Mouse (Mus musculus) liver, postnatal 0 days (tissue): ENCODE data around the gene Cables2. TPM values are rescaled to one million over a fixed set of nuclear protein-coding genes. Genes with fewer than 3 reads are reported as not detected.

ENCODE experiments used
- ATAC-seq: fragments of 200-750 bp; cut with Nextera tagmentation; 2 replicates; pipeline ENCODE4 v1.8.0; 2017; ENCODE audit warnings: mild to moderate bottlenecking, moderate library complexity
- DNase-seq: peaks from one replicate; pipeline ENCODE4 v3.0.0-alpha.2; 2016
- H3K27ac ChIP-seq: fragments of 300-500 bp; sonication (generic); 2 replicates; pipeline ENCODE4 v1.5.1; 2014; ENCODE audit warnings: antibody characterized with exemption, moderate library complexity, mild to moderate bottlenecking, low read depth
- H3K27me3 ChIP-seq: fragments of 300-500 bp; sonication (generic); 2 replicates; pipeline ENCODE4 v1.6.1; 2014; ENCODE audit warnings: low read length, control low read depth, mixed read lengths; ENCODE audit not compliant: insufficient read depth
- H3K36me3 ChIP-seq: fragments of 300-500 bp; sonication (generic); replicated peaks from 2 replicates; pipeline ENCODE4 v1.6.1; 2014; ENCODE audit warnings: mild to moderate bottlenecking, control low read depth, low read length, moderate library complexity, mixed read lengths; ENCODE audit not compliant: insufficient read depth
- H3K4me1 ChIP-seq: fragments of 300-500 bp; sonication (generic); 2 replicates; pipeline ENCODE4 v1.6.1; 2014; ENCODE audit warnings: antibody characterized with exemption, mild to moderate bottlenecking, control low read depth; ENCODE audit not compliant: insufficient read depth
- H3K4me2 ChIP-seq: fragments of 300-500 bp; sonication (generic); 2 replicates; pipeline ENCODE4 v1.6.1; 2014; ENCODE audit warnings: low read depth, mild to moderate bottlenecking, low read length, moderate library complexity, mixed read lengths
- H3K4me3 ChIP-seq: fragments of 300-500 bp; sonication (generic); 2 replicates; pipeline ENCODE4 v1.5.1; 2014; ENCODE audit warnings: low read depth, low read length
- H3K9ac ChIP-seq: fragments of 300-500 bp; sonication (generic); replicated peaks from 2 replicates; pipeline ENCODE4 v1.6.1; 2014; ENCODE audit warnings: mild to moderate bottlenecking, moderate library complexity
- H3K9me3 ChIP-seq: fragments of 300-500 bp; sonication (generic); 2 replicates; pipeline ENCODE4 v1.6.1; 2016; ENCODE audit warnings: mild to moderate bottlenecking, control low read depth, low read length, mixed read lengths
- CTCF ChIP-seq: sonication (generic); IDR thresholded peaks from 2 replicates; pipeline ENCODE4 v1.5.1; 2016; ENCODE audit warnings: antibody characterized with exemption, low read depth
- EP300 ChIP-seq: IDR thresholded peaks from 2 replicates; pipeline ENCODE4 v1.6.1; 2016; ENCODE audit warnings: antibody characterized with exemption, low read depth, mild to moderate bottlenecking
- WGBS: fragments of 180-500 bp; shearing (Covaris S2); extraction: QIAGEN DNeasy Blood & Tissue Kit; methylation state at CpG from one replicate; pipeline ENCODE4 v1.1.7; 2014; ENCODE audit not compliant: insufficient replicate concordance; 5-methylcytosine and 5-hydroxymethylcytosine counted together
- polyA plus RNA-seq: library from polyadenylated mRNA; unstranded; fragments of >200 nt; fragmentation: Nextera tagmentation; extraction: Ambion mirVana; gene quantifications from 2 replicates; pipeline ENCODE4 v1.2.1, GENCODE M21; 2015

Cables2 gene
- 4.7 and 5.2 TPM in 2 replicates for polyA plus RNA-seq

GRCm38 (mm10) chr2:180273394-180274244, at the start of gene Cables2:
TSS of gene Cables2 (minus strand) at chr2:180273496.
- peaks cover 8% of the 10 kb centered on the region; the same call in 1 of the 2 replicates for H3K36me3 ChIP-seq
- H3K9ac ChIP-seq = peak within 1 kb of the TSS; percentile 94
- peak; percentile 96 for ATAC-seq
- H3K4me1 ChIP-seq = peaks cover 40% of the 10 kb centered on the region
- peak within 1 kb of the TSS; percentile 81 for H3K4me3 ChIP-seq
- TF ChIP-seq EP300 = no peak
- no peak for TF ChIP-seq CTCF
- no peaks in the 10 kb centered on the region for H3K9me3 ChIP-seq
- peak within 1 kb of the TSS; percentile 99 for H3K4me2 ChIP-seq
- H3K27me3 ChIP-seq = no peaks in the 10 kb centered on the region
- DNase-seq = peak; percentile 97
- peak within 1 kb of the TSS; percentile 89 for H3K27ac ChIP-seq
- WGBS = 5% methylated on average over 68 of the region's 68 CpGs

- no peak overlapping the region for H3K9ac ChIP-seq
- H3K27ac ChIP-seq = no peak overlapping the region
- no peaks in the 10 kb centered on the region for H3K4me1 ChIP-seq
- H3K9me3 ChIP-seq = no peaks in the 10 kb centered on the region
- H3K27me3 ChIP-seq = no peaks in the 10 kb centered on the region
- H3K4me3 ChIP-seq = no peak overlapping the region
- no peaks in the 10 kb centered on the region for H3K36me3 ChIP-seq
- no peak for ATAC-seq
- TF ChIP-seq EP300 (no peak), CTCF (no peak)
- no peak overlapping the region for H3K4me2 ChIP-seq
- 48% methylated on average over 14 of the region's 14 CpGs for WGBS
- no peak for DNase-seq
Measured at GRCm38 (mm10) chr2:180322674-180323355, 49.5 kb upstream of the Cables2 start.

- H3K27me3 ChIP-seq = no peaks in the 10 kb centered on the region
Measured at GRCm38 (mm10) chr2:180320216-180320615, 46.9 kb upstream of the Cables2 start.

GRCm38 (mm10) chr2:180317591-180317990, 44.3 kb upstream of the Cables2 start:
- Histone ChIP-seq H3K27ac (no peak overlapping the region), H3K4me1 (no peaks in the 10 kb centered on the region), H3K36me3 (no peaks in the 10 kb centered on the region), H3K4me2 (no peak overlapping the region), H3K27me3 (no peaks in the 10 kb centered on the region), H3K9me3 (no peaks in the 10 kb centered on the region), H3K4me3 (no peak overlapping the region), H3K9ac (no peak overlapping the region)
- no peak for DNase-seq
- whole genome bisulfite sequencing = 69% methylated on average over 7 of the region's 7 CpGs
- no peak for ATAC-seq
- TF ChIP-seq CTCF (no peak), EP300 (no peak)

More at GRCm38 (mm10) chr2:180320216-180320615, 46.9 kb upstream of the Cables2 start:
- TF ChIP-seq EP300 = no peak
- no peak for TF ChIP-seq CTCF
- Histone ChIP-seq H3K4me3 (no peak overlapping the region), H3K27ac (no peak overlapping the region), H3K9me3 (no peaks in the 10 kb centered on the region), H3K9ac (no peak overlapping the region), H3K4me2 (no peak overlapping the region), H3K36me3 (no peaks in the 10 kb centered on the region), H3K4me1 (no peaks in the 10 kb centered on the region)
- DNase-seq (no peak), ATAC-seq (no peak)
- 72% methylated on average over 4 of the region's 4 CpGs for WGBS

GRCm38 (mm10) chr2:180314292-180314691, 41.0 kb upstream of the Cables2 start:
- no peak overlapping the region for H3K4me3 ChIP-seq

GRCm38 (mm10) chr2:180311147-180311546, 37.9 kb upstream of the Cables2 start:
- no peak overlapping the region for H3K9ac ChIP-seq
- TF ChIP-seq CTCF (no peak), EP300 (no peak)
- H3K4me2 ChIP-seq = no peak overlapping the region
- H3K4me3 ChIP-seq = no peak overlapping the region
- ATAC-seq = no peak
- H3K36me3 ChIP-seq = no peaks in the 10 kb centered on the region
- no peak overlapping the region for H3K27ac ChIP-seq
- no peak for DNase-seq
- no peaks in the 10 kb centered on the region for H3K9me3 ChIP-seq
- 61% methylated on average over 4 of the region's 4 CpGs for WGBS
- no peaks in the 10 kb centered on the region for H3K4me1 ChIP-seq
- no peaks in the 10 kb centered on the region for H3K27me3 ChIP-seq

More at GRCm38 (mm10) chr2:180314292-180314691, 41.0 kb upstream of the Cables2 start:
- DNase-seq (no peak), ATAC-seq (no peak)
- Histone ChIP-seq H3K4me1 (no peaks in the 10 kb centered on the region), H3K9ac (no peak overlapping the region), H3K27ac (no peak overlapping the region), H3K27me3 (no peaks in the 10 kb centered on the region), H3K36me3 (no peaks in the 10 kb centered on the region), H3K9me3 (no peaks in the 10 kb centered on the region), H3K4me2 (no peak overlapping the region)
- TF ChIP-seq EP300 = no peak
- no peak for TF ChIP-seq CTCF
- 81% methylated on average over 2 of the region's 2 CpGs for WGBS
